Mouse (Mus musculus): ENCODE measurements around the gene Rasip1.
A peak's percentile ranks its signal among the peaks of the same experiment; 100 is the strongest.
"Not testable (repeated sequence)": the region's sequence is repeated elsewhere in the genome, so short reads cannot be mapped to it uniquely, and the experiment has no call there.

Gene Rasip1

DNA sequence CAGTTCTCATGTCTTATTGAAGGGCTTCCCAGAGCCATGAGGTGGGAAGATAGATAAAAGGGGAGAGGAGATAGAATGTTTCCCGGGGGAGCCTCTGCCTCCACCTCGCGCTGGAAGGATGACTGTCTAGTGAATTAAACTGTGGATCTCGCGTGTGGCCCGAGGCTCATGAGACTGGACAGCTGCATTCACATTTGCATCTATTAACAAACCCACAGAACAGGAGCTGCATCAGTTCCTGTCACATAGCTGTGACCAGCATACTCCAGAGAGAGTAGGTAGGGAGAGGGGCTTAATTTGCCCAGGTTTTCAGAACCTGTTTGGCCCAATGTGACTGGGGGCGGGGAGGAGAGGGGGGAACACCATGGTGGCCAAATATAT, 18.3 kb downstream of the Rasip1 start:
- no peak for DNase-seq

DNA sequence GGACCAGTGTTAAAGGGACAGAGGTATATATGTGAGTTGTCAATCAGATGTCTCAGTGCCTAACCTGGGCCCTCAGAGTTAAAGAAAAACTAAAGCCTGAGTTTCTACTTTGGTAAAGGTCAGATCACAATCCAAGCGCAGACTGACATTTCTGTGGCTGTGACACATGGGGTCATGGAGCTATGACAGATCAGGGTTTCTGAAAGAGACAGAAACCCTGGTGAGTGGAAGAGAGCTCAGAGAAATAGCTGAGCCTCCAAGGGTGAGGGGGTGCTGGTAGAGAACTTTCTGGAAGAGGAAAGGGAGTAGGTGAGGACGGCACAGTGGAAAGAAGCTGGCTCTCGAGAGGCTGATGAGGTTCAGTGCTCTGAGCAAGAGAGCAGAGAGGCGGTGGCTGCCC, 19.4 kb downstream of the Rasip1 start:
- DNase-seq = no peak

DNA sequence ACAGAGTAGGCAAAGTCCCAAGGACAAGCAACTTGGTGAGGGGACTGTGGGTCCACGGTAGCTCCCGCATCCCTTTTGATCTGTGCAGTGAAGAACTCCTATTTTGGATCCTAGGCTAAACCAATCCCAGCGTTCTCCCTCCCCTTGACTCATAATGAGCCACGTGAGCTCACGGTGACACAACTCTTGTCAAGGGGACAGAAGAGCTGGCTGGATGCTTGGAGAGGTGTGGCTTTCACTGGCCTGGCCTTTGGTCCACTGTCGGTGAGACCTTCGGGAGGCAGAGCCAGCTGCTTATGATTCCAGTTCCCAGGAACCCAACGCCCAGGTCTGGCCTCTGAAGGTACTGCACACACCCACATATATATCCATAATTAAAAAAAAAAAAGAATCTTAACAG, 22.1 kb downstream of the Rasip1 start:
- no peak for DNase-seq

DNA sequence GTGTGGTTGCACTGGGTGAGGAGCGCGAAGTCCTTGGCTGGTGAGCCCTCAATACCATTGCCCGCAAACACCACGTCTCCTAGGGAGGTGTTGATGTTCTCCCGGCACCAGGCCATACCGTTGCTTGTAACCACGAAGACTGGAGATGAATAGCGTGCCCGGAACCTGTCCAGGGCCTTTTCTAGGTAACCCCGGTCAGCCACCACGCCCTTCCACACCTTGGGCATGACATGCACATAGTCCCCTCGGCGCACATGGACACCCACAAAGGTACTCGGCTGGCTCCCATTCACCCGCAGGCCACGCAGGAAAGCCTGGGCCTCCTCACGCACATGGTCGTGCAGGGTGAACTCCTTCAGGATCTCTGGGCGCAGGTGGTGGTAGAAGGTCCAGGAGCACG, 23.2 kb downstream of the Rasip1 start:
- not testable (repeated sequence) for DNase-seq

DNA sequence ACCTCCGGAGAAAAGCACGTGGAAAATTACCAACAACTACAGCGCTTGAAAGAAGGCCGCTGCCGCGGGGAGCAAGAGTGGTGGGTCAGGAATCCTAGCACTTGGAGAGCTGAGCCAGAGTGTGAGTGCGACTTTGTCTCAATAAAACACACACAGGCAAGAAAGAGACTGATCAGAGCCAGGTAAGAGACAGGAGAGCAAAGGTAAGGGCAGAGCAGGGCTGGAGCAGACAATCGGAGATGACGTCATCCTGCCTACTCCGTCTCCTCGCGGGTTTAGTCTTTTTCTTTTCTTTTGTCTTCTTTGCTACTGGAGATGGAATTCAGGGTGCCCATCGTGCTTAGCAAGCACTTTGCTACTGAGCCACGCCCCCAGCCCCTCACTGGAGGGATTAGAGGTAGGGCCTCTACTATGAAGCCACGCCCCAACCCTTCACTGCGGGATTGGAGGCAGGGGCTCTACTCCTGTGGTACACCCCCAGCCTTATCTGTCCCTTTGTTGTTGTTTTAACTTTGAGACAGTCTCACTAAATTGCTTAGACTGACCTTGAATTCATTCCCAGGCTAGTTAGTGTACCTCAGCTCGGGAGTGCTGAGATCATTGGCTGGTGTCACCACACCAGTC, 27.2 kb downstream of the Rasip1 start:
- no peak for DNase-seq

DNA sequence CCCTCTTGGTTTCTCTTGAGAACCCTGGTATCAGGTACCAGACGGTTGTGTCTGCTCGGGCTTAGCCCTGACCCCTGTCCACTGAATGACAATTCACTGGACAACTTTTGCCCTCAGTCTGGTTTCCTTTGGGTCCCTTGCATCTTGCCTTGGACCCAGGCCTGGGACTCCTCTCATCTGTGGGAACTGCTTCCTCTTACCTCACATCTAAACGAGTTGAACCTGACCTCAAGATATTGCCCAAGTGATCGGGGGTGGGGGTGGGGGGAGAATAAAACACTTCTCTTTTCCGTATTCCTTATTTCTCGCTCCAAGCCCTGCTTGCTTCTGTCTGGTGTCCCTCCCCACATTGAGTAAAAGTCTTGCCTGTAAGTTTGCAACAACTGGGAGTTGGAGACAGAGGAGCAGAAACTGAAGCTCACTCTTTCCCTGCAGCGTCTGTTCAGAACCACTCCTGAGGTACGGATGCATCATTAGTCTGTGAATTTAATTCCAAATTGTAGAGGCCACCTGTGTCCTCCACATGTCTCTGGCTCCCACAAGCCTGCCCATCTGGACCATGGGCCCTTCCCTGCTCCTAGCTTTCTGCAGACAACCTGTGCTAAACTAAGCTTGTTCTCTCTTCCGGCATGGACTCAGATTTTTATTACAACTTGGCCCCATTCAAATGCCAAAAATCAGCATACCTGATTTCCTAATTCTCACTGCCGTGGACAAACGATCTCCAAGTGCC, 33.6 kb downstream of the Rasip1 start:
- no peak for DNase-seq

DNA sequence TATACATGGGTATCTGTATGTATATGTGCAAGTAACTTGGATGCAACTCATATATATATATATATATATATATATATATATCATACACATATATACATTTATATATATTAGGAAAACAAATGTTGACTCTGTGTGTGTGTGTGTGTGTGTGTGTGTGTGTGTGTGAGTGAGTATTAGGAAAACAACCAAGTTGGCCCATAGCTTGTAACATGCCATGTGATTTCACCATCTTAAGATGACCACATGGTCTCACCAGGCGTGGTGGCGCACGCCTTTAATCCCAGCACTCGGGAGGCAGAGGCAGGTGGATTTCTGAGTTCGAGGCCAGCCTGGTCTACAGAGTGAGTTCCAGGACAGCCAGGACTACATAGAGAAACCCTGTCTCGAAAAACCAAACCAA, 34.4 kb downstream of the Rasip1 start:
- DNase-seq = not testable (repeated sequence)

DNA sequence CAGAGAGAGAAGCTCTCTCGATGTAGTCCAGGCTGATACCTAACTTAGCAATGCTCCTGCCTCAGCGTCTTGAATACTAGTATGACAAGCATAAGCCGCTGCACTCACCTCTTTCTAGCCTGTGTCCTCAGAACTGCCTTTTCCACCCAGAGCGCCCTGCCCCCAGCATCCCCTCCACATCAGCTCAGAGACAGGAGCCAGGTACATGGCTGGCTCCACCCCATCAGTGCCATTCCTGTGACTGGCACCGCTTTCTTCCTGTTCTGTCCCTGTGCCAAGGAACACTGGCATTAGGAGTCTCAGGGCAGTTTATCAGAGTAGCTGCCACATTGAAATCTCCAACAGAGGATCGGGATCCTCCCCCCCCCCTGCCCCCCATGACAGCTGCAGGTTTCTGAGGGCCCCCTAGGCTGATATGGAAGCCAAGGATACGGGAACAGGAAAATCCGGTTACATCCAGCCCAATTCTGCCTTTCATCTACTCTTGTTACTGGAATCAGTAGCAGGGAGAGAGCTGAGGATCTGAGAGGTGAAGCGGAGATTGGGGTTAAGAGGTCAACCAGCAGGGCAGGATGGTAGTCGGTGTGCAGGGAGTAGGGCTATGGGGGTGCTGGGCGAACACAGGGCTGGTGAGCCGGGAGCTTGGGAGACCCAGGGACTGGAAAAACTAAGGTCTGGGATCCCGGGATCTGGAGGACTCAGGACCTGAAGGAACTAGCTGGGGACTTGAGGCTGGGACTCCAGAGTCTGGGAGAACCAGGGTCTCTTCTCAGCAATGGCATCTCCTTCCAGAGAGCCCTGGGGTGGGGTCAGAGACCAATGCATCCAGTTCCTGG, 38.2 kb downstream of the Rasip1 start:
- DNase-seq = no peak

DNA sequence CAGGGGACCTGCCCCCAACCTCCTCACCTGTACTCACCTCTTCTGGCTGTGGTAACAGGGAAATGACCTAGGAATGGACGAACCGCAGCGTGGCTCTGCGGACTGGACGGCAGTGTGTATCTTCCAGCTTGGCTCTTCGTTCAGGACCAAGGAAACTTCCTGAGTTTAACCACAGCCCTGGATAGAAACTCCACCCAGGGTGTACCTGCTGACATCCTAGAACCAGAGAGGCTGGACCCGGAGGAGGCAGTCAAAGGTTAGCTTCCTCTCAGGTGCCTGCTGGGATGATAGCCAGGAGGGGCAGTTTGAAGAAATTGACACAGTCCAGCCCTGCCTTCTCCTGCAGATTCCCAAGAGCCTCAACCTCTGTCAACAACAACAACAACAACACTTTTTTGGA, 38.9 kb downstream of the Rasip1 start, which contains the start of gene Fut2:
Fut2 (minus strand) TSS at position 234 of the 400 bp plus-strand sequence.
- DNase-seq = no peak

DNA sequence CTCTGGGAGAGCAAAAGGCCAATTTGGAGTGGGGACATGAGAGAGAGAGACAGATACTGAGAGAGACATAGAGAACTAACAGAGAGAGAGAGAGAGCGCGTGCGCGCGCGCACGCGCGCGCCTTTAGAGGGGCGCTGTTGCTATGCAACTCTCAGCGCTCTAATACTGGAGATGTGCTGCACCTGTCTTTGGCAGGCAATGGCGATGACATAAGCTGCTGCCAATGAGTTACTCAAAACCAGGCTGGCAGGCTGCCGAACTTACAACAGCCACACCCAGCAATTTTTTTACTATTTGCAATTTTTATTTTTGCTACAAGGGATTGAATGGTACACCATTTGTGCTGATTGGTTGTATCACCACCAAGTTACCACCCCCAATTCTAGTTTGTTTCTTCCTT, 40.5 kb downstream of the Rasip1 start:
- no peak for DNase-seq

DNA sequence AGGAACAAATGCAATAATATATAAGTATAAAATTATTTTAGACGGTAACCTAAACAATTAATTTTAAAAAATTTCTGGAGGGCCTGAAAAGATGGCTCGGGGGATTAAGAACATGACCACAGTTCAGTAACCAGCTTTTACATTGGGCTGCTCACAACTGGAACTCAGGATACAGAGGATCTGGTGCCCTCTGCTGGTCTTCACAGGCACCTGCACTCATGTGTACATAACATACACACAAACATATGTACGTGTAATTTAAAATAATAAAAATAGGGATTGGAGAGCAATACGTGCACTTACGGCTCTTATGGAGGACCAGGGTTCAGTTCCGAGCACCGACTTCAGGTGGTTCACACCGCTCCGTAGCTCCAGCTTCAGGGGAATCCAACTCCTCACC, 41.6 kb downstream of the Rasip1 start:
- no peak for DNase-seq

DNA sequence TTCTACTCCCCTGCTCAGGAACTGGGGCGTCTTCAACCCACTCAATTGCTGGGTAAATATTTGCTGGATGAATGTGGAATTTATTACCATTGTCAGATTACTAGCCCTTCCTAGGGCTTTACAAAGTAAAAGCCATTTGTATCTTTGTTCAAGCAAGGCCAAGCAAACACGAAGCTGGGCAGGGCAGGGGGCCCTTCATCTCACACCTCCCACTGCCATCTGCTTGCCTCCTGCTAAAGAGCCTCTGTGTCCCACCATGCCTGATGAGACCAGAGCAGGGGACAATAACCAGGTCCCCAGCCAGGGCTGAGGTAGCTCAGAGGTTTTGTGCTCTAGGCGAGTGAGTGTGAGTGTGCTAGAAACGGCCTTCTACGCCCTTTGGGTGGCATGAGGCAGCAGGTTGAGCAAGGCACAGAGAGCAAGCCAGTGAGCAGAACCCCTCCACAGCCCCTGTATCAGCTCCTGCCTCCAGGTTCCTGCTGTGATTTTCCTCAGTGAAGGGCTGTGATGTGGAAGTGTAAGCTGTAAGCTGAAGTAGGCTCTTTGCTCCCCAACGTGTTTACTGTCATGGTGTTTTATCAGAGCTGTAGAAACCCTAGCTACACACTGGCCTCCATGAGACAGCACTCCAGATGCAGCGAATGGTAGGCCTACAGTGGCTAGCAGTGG, 50.5 kb downstream of the Rasip1 start:
- no peak for DNase-seq

DNA sequence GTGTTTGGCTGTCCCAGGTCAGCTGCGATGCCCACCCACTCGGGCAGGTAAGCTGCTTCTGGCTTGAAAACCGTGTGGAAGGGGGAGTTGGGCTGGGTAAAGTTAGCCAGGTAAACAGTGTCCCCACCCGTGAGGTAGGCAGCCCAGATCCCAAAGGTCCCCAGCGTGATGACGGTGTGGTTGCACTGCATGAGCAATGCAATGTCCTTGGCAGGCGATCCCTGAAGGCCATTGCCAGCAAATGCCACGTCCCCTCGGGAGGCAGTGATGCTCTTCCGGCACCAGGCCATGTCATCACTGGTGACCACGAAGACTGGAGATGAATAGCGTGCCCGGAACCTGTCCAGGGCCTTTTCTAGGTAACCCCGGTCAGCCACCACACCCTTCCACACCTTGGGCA, 51.2 kb downstream of the Rasip1 start:
- DNase-seq = no peak

DNA sequence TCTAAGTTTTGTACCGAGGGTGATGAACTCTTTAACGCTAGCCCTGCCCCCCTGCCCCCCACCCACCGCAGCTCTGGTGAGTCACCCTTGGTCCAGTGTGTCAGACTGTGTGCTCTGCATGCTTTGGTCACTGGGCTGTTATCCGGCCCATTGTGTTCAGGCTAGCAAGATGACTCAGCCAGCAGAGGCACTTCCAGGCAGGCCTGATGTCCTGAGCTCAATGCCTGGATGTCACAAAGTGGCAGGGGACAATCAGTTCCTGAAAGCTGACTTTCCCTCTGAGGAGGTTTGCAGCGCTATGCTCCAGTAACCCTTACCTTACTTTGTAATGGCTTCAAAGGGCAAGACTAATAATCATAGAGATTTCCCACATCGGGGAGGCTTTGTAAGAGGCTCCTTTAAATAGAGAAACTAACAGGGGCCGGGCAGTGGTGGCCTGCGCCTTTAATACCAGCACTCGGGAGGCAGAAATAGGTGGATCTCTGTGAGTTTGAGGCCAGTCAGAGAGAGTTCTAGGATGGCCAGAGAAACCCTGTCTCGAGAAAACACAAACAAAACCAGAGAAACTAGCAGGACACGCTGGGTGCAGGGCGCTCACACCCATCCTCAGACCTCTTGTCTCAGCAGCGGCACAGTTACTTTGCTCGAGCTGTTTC, 52.8 kb downstream of the Rasip1 start:
- no peak for DNase-seq

DNA sequence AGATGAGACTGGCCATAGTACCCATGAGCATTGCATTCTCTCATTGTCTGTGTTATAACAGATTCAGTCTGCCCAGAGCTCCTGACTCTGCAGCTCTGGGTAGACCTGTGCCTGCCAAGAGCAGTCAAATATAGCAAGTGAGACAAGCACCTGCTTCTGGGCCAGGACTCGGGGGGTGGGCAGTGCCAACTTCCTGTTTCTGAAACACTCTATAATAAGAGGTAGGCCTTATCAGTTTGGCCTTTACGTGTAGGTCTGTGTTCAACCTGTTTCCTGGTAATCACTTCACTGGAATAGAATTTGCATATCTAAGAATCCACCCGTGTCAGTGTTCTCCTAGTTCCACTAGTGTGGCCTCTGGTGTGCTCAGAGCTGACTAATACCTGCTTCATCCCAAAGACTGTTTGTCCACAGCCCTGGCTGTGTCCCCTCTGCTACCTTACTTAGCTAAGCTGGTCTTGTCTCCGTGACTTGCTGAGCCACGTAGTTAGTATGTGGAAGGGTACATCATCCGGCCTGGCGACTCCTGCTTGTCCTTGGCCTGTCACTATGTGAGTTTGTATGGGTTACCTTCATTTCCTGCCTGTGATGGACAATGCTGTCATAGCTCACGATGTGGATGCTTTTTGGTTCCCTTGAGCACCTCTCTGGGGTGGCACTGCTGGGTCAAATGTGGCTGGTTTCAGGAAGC, 53.9 kb downstream of the Rasip1 start:
- no peak for DNase-seq

DNA sequence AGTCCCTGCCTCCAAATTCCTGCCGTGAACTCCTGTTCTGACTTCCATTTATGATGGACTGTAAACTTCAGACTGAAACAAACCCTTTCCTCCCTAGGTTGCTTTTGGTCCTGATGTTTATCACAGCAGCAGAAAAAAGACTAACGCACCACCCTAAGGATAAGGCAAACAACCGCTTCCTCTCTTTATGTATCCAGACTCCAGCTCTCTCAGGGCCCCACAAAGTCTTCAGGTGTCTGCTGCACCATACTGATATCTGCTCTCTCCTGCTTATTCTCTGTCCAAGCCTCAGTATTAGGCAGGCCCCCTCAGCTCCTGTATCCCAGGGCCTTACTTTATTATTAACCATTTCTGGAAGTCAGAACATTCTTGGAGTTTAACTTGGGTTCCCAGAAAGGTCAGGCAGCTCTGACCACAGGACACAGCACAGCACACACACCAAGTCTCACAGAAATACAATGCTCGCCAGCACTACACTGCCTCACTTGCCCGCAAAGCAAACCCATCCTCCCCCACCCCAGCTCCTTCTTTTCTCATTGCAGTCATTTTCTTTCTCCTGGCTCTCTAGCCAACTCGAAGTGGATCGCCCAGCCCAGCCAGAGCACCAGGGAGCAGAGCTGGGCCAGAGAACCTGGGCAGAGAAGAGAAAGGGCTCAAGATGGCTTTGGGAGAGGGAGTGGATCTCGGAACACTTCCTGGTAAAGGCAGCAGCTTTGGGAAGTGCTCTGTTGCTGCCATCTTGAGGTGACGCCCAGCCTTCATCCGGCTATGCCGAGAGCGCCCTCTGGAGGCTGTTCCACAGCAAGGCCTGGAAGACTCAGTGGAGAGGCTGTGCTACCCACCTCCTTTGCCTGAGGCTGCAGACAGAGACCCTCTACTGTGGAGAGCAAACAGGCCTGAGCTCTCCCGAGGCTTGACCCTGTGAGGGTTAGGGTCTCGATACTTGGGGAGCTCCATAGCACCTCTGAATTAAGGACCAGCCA, 55.1 kb downstream of the Rasip1 start:
- DNase-seq = peak; percentile 87

DNA sequence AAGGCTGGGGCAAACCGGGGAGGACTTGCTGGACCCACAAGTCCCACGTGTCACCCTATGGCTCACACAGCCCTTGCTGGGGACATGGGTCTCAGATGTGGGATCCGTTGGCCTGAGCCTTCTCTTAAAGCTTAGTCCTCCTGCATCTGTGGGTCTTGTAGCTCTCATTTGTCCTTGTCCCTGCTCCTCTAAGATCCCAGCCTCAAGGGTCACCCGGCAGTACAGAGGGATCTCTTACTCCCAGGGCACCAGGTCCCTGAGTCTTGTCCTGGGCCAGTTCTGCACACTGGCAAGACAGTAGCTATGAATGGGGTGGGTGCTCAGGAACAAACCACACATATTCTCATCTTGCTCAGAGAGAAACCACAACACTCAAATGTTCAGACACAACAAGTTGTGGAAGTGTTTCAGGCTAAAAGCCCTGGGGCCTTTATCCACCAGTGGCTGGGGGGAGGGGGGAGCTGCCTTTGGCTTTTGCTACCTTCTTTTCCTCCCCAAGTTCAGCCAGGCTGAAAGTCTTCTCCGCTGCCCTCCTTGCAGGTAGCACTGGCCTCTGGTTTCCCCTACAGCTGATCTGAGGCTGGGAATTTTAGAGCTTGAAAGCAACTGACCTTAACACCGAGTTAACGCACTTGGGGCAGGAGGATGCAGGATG, 56.2 kb downstream of the Rasip1 start, which contains the start of gene Ntn5:
Ntn5 (plus strand) TSS at position 627 of the 655 bp plus-strand sequence.
- no peak for DNase-seq

DNA sequence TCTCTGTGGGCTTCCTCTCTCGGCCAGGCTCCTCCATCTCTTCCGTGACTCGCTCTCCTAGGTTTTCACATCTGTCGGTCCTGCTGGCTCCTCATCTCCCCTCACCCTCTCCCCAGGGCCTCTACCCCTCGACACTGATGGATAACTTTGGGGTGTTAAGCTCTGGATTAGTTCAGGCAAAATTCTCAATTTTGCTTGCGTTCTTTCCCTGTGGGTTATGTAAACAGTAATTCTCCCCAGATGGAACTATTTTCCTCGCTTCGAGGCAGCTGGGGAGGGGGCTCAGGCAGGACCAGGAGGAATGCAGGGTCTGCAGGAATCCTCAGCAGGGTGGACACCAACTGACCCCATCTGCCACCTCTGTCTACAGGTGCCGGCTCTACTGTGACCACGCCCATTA, 58.5 kb downstream of the Rasip1 start:
- DNase-seq = no peak

DNA sequence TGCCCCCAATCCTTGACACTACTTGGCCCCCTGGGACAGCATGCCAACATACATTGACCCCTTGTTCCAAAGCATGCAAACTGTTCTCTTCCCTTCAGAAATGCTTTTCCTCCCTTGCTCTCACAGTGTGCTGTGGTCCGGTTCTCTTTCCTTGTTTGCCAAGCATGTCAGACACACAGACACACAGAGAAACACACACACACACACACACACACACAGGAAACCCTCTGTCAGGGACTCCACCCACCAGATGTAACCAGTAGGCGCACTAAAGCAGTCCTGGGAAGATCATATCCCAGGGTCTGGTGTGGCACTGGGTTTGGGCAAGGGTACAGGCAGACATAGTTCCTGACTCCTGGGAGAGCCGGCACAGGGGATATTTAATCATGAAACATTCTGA, 59.6 kb downstream of the Rasip1 start:
- DNase-seq = no peak
